Mouse (Mus musculus) urinary bladder, postnatal 0 days (tissue): ENCODE data around the gene Pitx1. TPM values are rescaled to one million over a fixed set of nuclear protein-coding genes. Genes with fewer than 3 reads are reported as not detected.

Experiments
- polyA plus RNA-seq: library from polyadenylated mRNA; unstranded; fragments of >200 nt; fragmentation: Nextera tagmentation; extraction: Ambion mirVana; gene quantifications from 2 replicates; pipeline ENCODE4 v1.2.1, GENCODE M21; 2015

Pitx1 gene
- polyA plus RNA-seq: 101 and 103 TPM in 2 replicates

GRCm38 (mm10) chr13:55836142-55836625, at the start of gene Pitx1:
Gene Pitx1, minus strand, starts transcription at chr13:55836192.

DNA sequence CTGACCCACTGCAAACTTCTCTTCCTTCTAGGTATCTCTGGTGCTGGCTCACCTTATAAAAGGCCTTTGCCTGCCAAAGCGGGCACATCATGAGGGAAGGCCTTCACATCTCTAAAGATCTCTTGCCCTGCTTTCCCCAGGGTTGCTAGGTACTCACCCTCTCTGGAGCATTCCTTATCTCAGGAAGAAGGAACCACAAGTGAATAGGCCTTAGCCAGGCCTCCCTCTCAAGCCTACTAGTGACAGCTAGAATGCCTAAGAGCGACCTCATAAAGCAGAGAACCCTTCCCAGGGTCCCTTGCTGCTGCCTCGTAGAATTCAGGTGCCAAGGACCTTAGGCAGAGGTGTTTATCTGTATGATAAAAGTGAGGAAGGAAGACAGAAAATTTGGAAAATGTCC, 51.7 kb downstream of the Pitx1 start, which contains the start of gene Catsper3:
Gene Catsper3 (plus strand): TSS at position 301 of the 400 bp plus-strand sequence.

Other genes with a start within 250 kb of the Pitx1 start
- 18.9 and 19.7 TPM in 2 replicates for gene B4galt7, start 236.3 kb downstream of the Pitx1 start, polyA plus RNA-seq
- 32.8 and 38.6 TPM in 2 replicates for gene Caml, start 213.2 kb downstream of the Pitx1 start, polyA plus RNA-seq
- 15.8 and 16.5 TPM in 2 replicates for gene Ddx46, start 201.2 kb downstream of the Pitx1 start, polyA plus RNA-seq
- 36.8 and 41.9 TPM in 2 replicates for gene B230219D22Rik, start 143.1 kb downstream of the Pitx1 start, polyA plus RNA-seq
- gene Txndc15, start 121.5 kb downstream of the Pitx1 start, polyA plus RNA-seq: 50.2 and 50.5 TPM in 2 replicates
- 44.6 and 45.8 TPM in 2 replicates for gene Pcbd2, start 108.8 kb downstream of the Pitx1 start, polyA plus RNA-seq
- gene Catsper3, start 51.6 kb downstream of the Pitx1 start, polyA plus RNA-seq: 0.22 TPM in 1 of 2 replicates, not detected in the other